Mouse (Mus musculus): Measurements from ENCODE around the gene Henmt1.

- TF ChIP-seq CTCF (IDR thresholded peaks at IDR 0.05; ENCODE audit: low read depth) (no peak), EP300 (optimal IDR thresholded peaks at IDR 0.05) (no peak)
Observed at GRCm38 (mm10) chr3:108989971-108990548, 50.4 kb downstream of the Henmt1 start.
